Mouse (Mus musculus) spleen, adult 2 months (tissue): ENCODE measurements around the gene Myh7. TPM values are rescaled to one million over a fixed set of nuclear protein-coding genes. Genes with fewer than 3 reads are reported as not detected.
"Not testable (repeated sequence)": the region's sequence is repeated elsewhere in the genome, so short reads cannot be mapped to it uniquely, and the experiment has no call there.

Experiments
- DNase-seq, 2 experiments: peaks; one replicate each; pipeline versions ENCODE4 v3.0.0 to v3.0.0-alpha.2; 2012 to 2021; ENCODE audit warnings: low spot score in 2 of 2, low read depth in 1 of 2
- H3K27ac ChIP-seq: fragments of 200-500 bp; 2 replicates; pipeline ENCODE4 v1.5.1; 2012; ENCODE audit warnings: low read length, inconsistent platforms; ENCODE audit not compliant: insufficient read depth
- H3K27me3 ChIP-seq: fragments of 200-500 bp; 2 replicates; pipeline ENCODE4 v1.6.1; 2012; ENCODE audit warnings: mild to moderate bottlenecking, moderate library complexity, low read length, inconsistent platforms; ENCODE audit not compliant: control insufficient read depth, insufficient read depth
- H3K36me3 ChIP-seq: fragments of 200-500 bp; 2 replicates; pipeline ENCODE4 v1.6.1; 2012; ENCODE audit warnings: mild to moderate bottlenecking, low read length, inconsistent platforms; ENCODE audit not compliant: control insufficient read depth, insufficient read depth
- H3K4me1 ChIP-seq: fragments of 200-500 bp; 2 replicates; pipeline ENCODE4 v1.6.1; 2011; ENCODE audit warnings: inconsistent platforms; ENCODE audit not compliant: control insufficient read depth, insufficient read depth, insufficient read length
- H3K4me3 ChIP-seq: fragments of 200-500 bp; 2 replicates; pipeline ENCODE4 v1.5.1; 2011; ENCODE audit warnings: mild to moderate bottlenecking, inconsistent platforms; ENCODE audit not compliant: insufficient read depth, insufficient read length; ENCODE audit errors: extremely low read depth
- CTCF ChIP-seq: fragments of 200-500 bp; IDR thresholded peaks from 2 replicates; pipeline ENCODE4 v1.5.1; 2011; ENCODE audit warnings: mild to moderate bottlenecking, inconsistent platforms; ENCODE audit not compliant: insufficient read depth, insufficient read length, insufficient replicate concordance; ENCODE audit errors: extremely low read depth
- POLR2A ChIP-seq: fragments of 200-500 bp; IDR thresholded peaks from 2 replicates; pipeline ENCODE4 v1.6.1; 2011; ENCODE audit warnings: low read depth, low read length, inconsistent platforms
- WGBS: fragments of 180-500 bp; shearing (Covaris S2); methylation state at CpG from one replicate; pipeline ENCODE4 v1.1.7; 2018; 5-methylcytosine and 5-hydroxymethylcytosine counted together
- polyA plus RNA-seq: library from polyadenylated mRNA; depleted of rRNA; stranded (reverse); fragments of >200 nt; gene quantifications from 2 replicates; pipeline ENCODE4 v1.2.3, GENCODE M21; 2012

Myh7 gene
- polyA plus RNA-seq, 1 experiment, result not detected

GRCm38 (mm10) chr14:54954474-54954873 lies 40.0 kb downstream of the Myh7 start:
- DNase-seq, result no peak

GRCm38 (mm10) chr14:54953664-54954206 lies 40.7 kb downstream of the Myh7 start:
- Histone ChIP-seq H3K4me3 (no peak overlapping the region), H3K27ac (no peak overlapping the region), H3K27me3 (no peaks in the 10 kb centered on the region), H3K36me3 (no peaks in the 10 kb centered on the region), H3K4me1 (no peaks in the 10 kb centered on the region)
- TF ChIP-seq CTCF, result no peak
- no peak for DNase-seq
- 91% methylated on average over 8 of the region's 8 CpGs for WGBS

More at GRCm38 (mm10) chr14:54954474-54954873, 40.0 kb downstream of the Myh7 start:
- no peaks in the 10 kb centered on the region for H3K27me3 ChIP-seq
- TF ChIP-seq POLR2A (no peak), CTCF (no peak)
- WGBS, result 77% methylated on average over 3 of the region's 3 CpGs
- H3K27ac ChIP-seq, result no peak overlapping the region
- H3K36me3 ChIP-seq, result no peaks in the 10 kb centered on the region
- no peaks in the 10 kb centered on the region for H3K4me1 ChIP-seq
- no peak overlapping the region for H3K4me3 ChIP-seq

GRCm38 (mm10) chr14:54951587-54951986 lies 42.8 kb downstream of the Myh7 start:
- Histone ChIP-seq H3K4me3 (no peak overlapping the region), H3K4me1 (no peaks in the 10 kb centered on the region), H3K27ac (no peak overlapping the region), H3K36me3 (no peaks in the 10 kb centered on the region), H3K27me3 (no peaks in the 10 kb centered on the region)
- WGBS, result 92% methylated on average over 6 of the region's 6 CpGs
- DNase-seq, result no peak
- no peak for TF ChIP-seq CTCF

- no peak for DNase-seq
- Histone ChIP-seq H3K4me3 (no peak overlapping the region), H3K27ac (no peak overlapping the region), H3K36me3 (no peaks in the 10 kb centered on the region), H3K27me3 (no peaks in the 10 kb centered on the region), H3K4me1 (no peaks in the 10 kb centered on the region)
- TF ChIP-seq POLR2A (no peak), CTCF (no peak)
- WGBS, result 67% methylated on average over 12 of the region's 12 CpGs
These were observed 43.9 kb downstream of the Myh7 start for GRCm38 (mm10) chr14:54950493-54950892.

GRCm38 (mm10) chr14:54948781-54949180 lies 45.6 kb downstream of the Myh7 start:
- no peaks in the 10 kb centered on the region for H3K4me1 ChIP-seq
- no peaks in the 10 kb centered on the region for H3K27me3 ChIP-seq
- no peak overlapping the region for H3K27ac ChIP-seq
- TF ChIP-seq POLR2A, result no peak
- 84% methylated on average over 9 of the region's 9 CpGs for WGBS
- H3K36me3 ChIP-seq, result no peaks in the 10 kb centered on the region
- DNase-seq, result no peak
- H3K4me3 ChIP-seq, result no peak overlapping the region

- DNase-seq, H3K4me3 ChIP-seq, H3K27ac ChIP-seq, H3K4me1 ChIP-seq, H3K27me3 ChIP-seq, H3K36me3 ChIP-seq: not testable (repeated sequence)
- WGBS, result 87% methylated on average over 11 of the region's 11 CpGs
These were observed 47.4 kb downstream of the Myh7 start for GRCm38 (mm10) chr14:54947008-54947407.

- no peak for DNase-seq
- 85% methylated on average over 19 of the region's 19 CpGs for WGBS
These were observed 48.3 kb downstream of the Myh7 start for GRCm38 (mm10) chr14:54945975-54946704.

More at GRCm38 (mm10) chr14:54945975-54946704, 48.3 kb downstream of the Myh7 start:
- Histone ChIP-seq H3K36me3 (no peaks in the 10 kb centered on the region), H3K4me1 (no peaks in the 10 kb centered on the region), H3K4me3 (no peak overlapping the region), H3K27me3 (no peaks in the 10 kb centered on the region), H3K27ac (no peak overlapping the region)
- TF ChIP-seq POLR2A (no peak), CTCF (no peak)
